Mouse (Mus musculus) gastrocnemius, postnatal 10 days (tissue): ENCODE measurements around the gene Flvcr2. TPM values are rescaled to one million over a fixed set of nuclear protein-coding genes. Genes with fewer than 3 reads are reported as not detected.

ENCODE experiments used
- DNase-seq: peaks from one replicate; pipeline ENCODE4 v3.0.0; 2021; ENCODE audit warnings: mixed read lengths
- total RNA-seq, 2 experiments: library from RNA; stranded (reverse); gene quantifications; 2 replicates each; pipeline ENCODE4 v1.2.3; 2021

The Flvcr2 gene
- total RNA-seq, 2 experiments from 2014 or later: 4.3 to 5.4 TPM

GRCm38 (mm10) chr12:85729945-85730290 is 16.4 kb upstream of the Flvcr2 start:
- no peak for DNase-seq

- DNase-seq: peak; percentile 18
Measured at GRCm38 (mm10) chr12:85736203-85736602, 10.1 kb upstream of the Flvcr2 start.

GRCm38 (mm10) chr12:85736960-85737359 is 9.4 kb upstream of the Flvcr2 start:
- no peak for DNase-seq

- no peak for DNase-seq
Measured at GRCm38 (mm10) chr12:85746696-85747219, 419 bp downstream of the Flvcr2 start.

- DNase-seq: no peak
Measured at GRCm38 (mm10) chr12:85747343-85747742, 1.0 kb downstream of the Flvcr2 start.

- no peak for DNase-seq
Measured at GRCm38 (mm10) chr12:85749861-85750260, 3.5 kb downstream of the Flvcr2 start.

- no peak for DNase-seq
Measured at GRCm38 (mm10) chr12:85752116-85752515, 5.8 kb downstream of the Flvcr2 start.

GRCm38 (mm10) chr12:85753223-85753622 is 6.9 kb downstream of the Flvcr2 start:
- no peak for DNase-seq

- no peak for DNase-seq
Measured at GRCm38 (mm10) chr12:85754611-85755265, 8.4 kb downstream of the Flvcr2 start.

GRCm38 (mm10) chr12:85756455-85756854 is 10.1 kb downstream of the Flvcr2 start:
- DNase-seq: no peak

- DNase-seq: no peak
Measured at GRCm38 (mm10) chr12:85757074-85757473, 10.7 kb downstream of the Flvcr2 start.

- DNase-seq: no peak
Measured at GRCm38 (mm10) chr12:85758741-85759140, 12.4 kb downstream of the Flvcr2 start.

- DNase-seq: no peak
Measured at GRCm38 (mm10) chr12:85761471-85761870, 15.1 kb downstream of the Flvcr2 start.

GRCm38 (mm10) chr12:85764686-85765085 is 18.3 kb downstream of the Flvcr2 start:
- no peak for DNase-seq

GRCm38 (mm10) chr12:85766287-85766686 is 19.9 kb downstream of the Flvcr2 start:
- no peak for DNase-seq

GRCm38 (mm10) chr12:85767750-85768149 is 21.4 kb downstream of the Flvcr2 start:
- no peak for DNase-seq

- peak; percentile 36 for DNase-seq
Measured at GRCm38 (mm10) chr12:85771356-85771755, 25.0 kb downstream of the Flvcr2 start.

- DNase-seq: no peak
Measured at GRCm38 (mm10) chr12:85778962-85779361, 32.6 kb downstream of the Flvcr2 start.

GRCm38 (mm10) chr12:85779707-85780106 is 33.4 kb downstream of the Flvcr2 start:
- DNase-seq: no peak

GRCm38 (mm10) chr12:85781606-85782005 is 35.3 kb downstream of the Flvcr2 start:
- no peak for DNase-seq

- DNase-seq: no peak
Measured at GRCm38 (mm10) chr12:85784916-85785815, 38.8 kb downstream of the Flvcr2 start.

GRCm38 (mm10) chr12:85792158-85792557 is 45.8 kb downstream of the Flvcr2 start:
- DNase-seq: no peak

GRCm38 (mm10) chr12:85792821-85793346 is 46.5 kb downstream of the Flvcr2 start:
- peak; percentile 55 for DNase-seq
